Mouse (Mus musculus) hindbrain, postnatal 0 days (tissue): ENCODE measurements at regions not wholly inside any gene's neighbourhood (a gene's known extent, or its start where the extent isn't known, plus 50 kb on each side); places are given as distances from the start of the nearest gene placed in this dataset.

Experiments
- ATAC-seq: fragments of 200-750 bp; cut with Nextera tagmentation; 2 replicates; pipeline ENCODE4 v1.8.0; 2017; ENCODE audit warnings: mild to moderate bottlenecking, moderate TSS enrichment, moderate library complexity
- DNase-seq: peaks from one replicate; pipeline ENCODE4 v3.0.0-alpha.2; 2015; ENCODE audit warnings: low spot score
- H3K27ac ChIP-seq: fragments of 300-500 bp; sonication (generic); 2 replicates; pipeline ENCODE4 v1.5.1; 2014; ENCODE audit warnings: mild to moderate bottlenecking
- H3K27me3 ChIP-seq: fragments of 300-500 bp; sonication (generic); 2 replicates; pipeline ENCODE4 v1.6.1; 2014; ENCODE audit warnings: low read length, mixed read lengths; ENCODE audit not compliant: insufficient read depth
- H3K36me3 ChIP-seq: fragments of 300-500 bp; sonication (generic); 2 replicates; pipeline ENCODE4 v1.6.1; 2014; ENCODE audit warnings: low read length, mixed read lengths; ENCODE audit not compliant: insufficient read depth
- H3K4me1 ChIP-seq: fragments of 300-500 bp; sonication (generic); 2 replicates; pipeline ENCODE4 v1.6.1; 2014; ENCODE audit warnings: antibody characterized with exemption, low read length, mixed read lengths; ENCODE audit not compliant: insufficient read depth
- H3K4me2 ChIP-seq: fragments of 300-500 bp; sonication (generic); 2 replicates; pipeline ENCODE4 v1.6.1; 2014; ENCODE audit warnings: low read depth, mild to moderate bottlenecking, low read length, moderate library complexity, mixed read lengths
- H3K4me3 ChIP-seq: fragments of 300-500 bp; sonication (generic); 2 replicates; pipeline ENCODE4 v1.5.1; 2014; ENCODE audit warnings: low read length
- H3K9ac ChIP-seq: fragments of 300-500 bp; sonication (generic); replicated peaks from 2 replicates; pipeline ENCODE4 v1.6.1; 2014; ENCODE audit warnings: mild to moderate bottlenecking, low read length, moderate library complexity, mixed read lengths
- H3K9me3 ChIP-seq: fragments of 300-500 bp; sonication (generic); 2 replicates; pipeline ENCODE4 v1.6.1; 2016; ENCODE audit warnings: low read length, mixed read lengths
- CTCF ChIP-seq: IDR thresholded peaks from 2 replicates; pipeline ENCODE4 v1.5.1; 2016; ENCODE audit warnings: antibody characterized with exemption, control low read depth, low read depth
- WGBS: fragments of 180-500 bp; shearing (Covaris S2); extraction: QIAGEN DNeasy Blood & Tissue Kit; methylation state at CpG from one replicate; pipeline ENCODE4 v1.1.7; 2014; 5-methylcytosine and 5-hydroxymethylcytosine counted together

DNA sequence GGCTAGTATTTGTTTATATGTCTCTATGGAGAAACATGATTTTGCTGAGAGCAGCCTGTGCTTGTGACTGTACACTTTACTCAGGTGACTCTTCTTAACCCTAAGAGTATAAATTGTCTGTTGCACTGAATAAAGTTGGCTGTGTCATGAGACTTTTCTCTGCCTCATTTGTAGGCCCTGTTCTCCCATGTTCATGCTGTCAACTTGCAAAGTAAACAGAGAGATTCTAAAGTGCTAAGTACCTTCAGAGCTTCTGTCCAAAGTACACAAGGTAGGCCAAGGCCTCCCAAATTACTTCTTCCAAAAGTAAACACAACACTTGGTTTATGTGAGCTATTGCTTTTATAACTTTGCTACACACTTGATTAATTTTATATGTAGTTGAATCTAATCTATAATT, 299.7 kb upstream of the Plxna2 start:
- Histone ChIP-seq H3K4me1 (no peaks in the 10 kb centered on the region), H3K27ac (no peak overlapping the region), H3K9me3 (no peaks in the 10 kb centered on the region), H3K27me3 (no peaks in the 10 kb centered on the region), H3K4me2 (no peak overlapping the region), H3K36me3 (no peaks in the 10 kb centered on the region), H3K9ac (no peak overlapping the region), H3K4me3 (no peak overlapping the region)
- no peak for TF ChIP-seq CTCF
- no peak for DNase-seq
- no peak for ATAC-seq

GRCm38 (mm10) chr1:194315593-194315992, 302.4 kb upstream of the Plxna2 start:
- Histone ChIP-seq H3K9ac (no peak overlapping the region), H3K27me3 (no peaks in the 10 kb centered on the region), H3K27ac (no peak overlapping the region), H3K36me3 (no peaks in the 10 kb centered on the region), H3K9me3 (no peaks in the 10 kb centered on the region), H3K4me3 (no peak overlapping the region), H3K4me2 (no peak overlapping the region), H3K4me1 (no peaks in the 10 kb centered on the region)
- WGBS = 81% methylated on average over 2 of the region's 2 CpGs
- DNase-seq (no peak), ATAC-seq (no peak)
- no peak for TF ChIP-seq CTCF

DNA sequence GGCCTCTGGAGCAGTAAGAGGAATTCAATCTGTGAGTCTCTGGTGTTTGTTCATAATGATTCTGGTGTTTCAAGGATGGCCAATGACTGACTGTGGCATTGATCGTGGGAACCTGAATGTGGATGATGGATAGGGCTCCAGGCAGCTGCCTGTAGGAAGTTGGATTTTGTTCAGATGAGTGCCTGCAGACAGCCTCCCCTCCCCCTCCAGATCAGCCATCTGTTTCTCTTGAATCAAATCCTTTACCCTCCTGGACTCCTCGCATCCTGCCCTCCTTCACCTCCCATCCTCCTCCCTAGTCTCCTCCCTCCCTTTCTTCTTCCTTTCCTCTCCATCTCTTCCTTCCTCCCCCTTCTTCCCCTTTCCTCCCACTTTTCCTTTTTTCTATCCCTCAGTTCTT, 307.6 kb upstream of the Plxna2 start:
- DNase-seq (peak; percentile 52), ATAC-seq (peak; percentile 40; the same call in 1 of the 2 replicates)
- H3K9me3 ChIP-seq = no peaks in the 10 kb centered on the region
- no peaks in the 10 kb centered on the region for H3K4me1 ChIP-seq
- no peaks in the 10 kb centered on the region for H3K27me3 ChIP-seq
- H3K9ac ChIP-seq = no peak overlapping the region
- 8% methylated on average over 2 of the region's 2 CpGs for WGBS
- no peak overlapping the region for H3K4me3 ChIP-seq
- TF ChIP-seq CTCF = no peak
- H3K4me2 ChIP-seq = no peak overlapping the region
- H3K27ac ChIP-seq = no peak overlapping the region
- no peaks in the 10 kb centered on the region for H3K36me3 ChIP-seq

DNA sequence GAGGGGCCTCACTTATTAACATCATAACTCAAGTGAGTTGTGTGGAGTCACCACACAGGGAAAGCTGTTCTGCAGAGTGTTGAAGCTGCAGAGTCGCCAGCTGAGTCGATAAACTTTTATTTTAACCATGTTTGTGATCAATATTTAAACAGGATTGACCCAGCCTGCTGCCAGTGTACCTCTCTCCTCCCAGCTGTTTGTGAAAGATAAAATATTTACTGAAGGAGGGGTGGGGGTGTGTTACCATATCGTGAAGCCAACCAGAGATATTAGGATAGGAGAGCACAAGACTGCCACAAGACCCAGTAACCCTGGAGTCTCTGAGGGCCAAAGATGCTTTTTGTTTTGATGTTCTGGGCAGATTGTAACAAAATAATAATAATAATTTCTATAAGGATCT, 309.4 kb upstream of the Plxna2 start:
- 86% methylated on average over 3 of the region's 3 CpGs for WGBS
- no peaks in the 10 kb centered on the region for H3K36me3 ChIP-seq
- no peak overlapping the region for H3K4me2 ChIP-seq
- no peak overlapping the region for H3K9ac ChIP-seq
- H3K27ac ChIP-seq = no peak overlapping the region
- DNase-seq (peak; percentile 13), ATAC-seq (no peak)
- no peak for TF ChIP-seq CTCF
- H3K9me3 ChIP-seq = no peaks in the 10 kb centered on the region
- H3K4me1 ChIP-seq = no peaks in the 10 kb centered on the region
- H3K27me3 ChIP-seq = no peaks in the 10 kb centered on the region
- H3K4me3 ChIP-seq = no peak overlapping the region

- WGBS = 71% methylated on average over 1 of the region's 1 CpGs
- H3K4me1 ChIP-seq = no peaks in the 10 kb centered on the region
- no peak for DNase-seq
Observed at GRCm38 (mm10) chr1:194303951-194304350, 314.1 kb upstream of the Plxna2 start.

DNA sequence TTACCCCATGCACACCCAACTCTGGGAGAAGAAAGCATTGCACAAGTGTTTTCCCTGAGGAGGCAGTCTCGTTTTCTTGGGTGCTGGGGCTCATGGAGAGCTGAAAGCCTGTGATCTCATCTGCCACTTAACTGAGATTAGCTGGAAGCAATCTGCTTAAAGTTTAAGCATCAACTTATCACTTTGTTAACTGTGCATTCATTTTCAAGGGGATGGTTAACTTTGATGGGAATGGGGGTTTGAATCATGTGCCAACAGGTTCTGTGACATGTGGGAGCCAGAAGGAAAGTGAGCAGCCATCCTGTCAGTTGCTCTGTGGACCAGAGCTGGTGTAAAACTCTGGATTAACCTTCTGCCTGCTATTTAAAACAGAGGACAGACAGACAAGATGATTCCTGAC, 315.2 kb upstream of the Plxna2 start:
- Histone ChIP-seq H3K9me3 (no peaks in the 10 kb centered on the region), H3K27me3 (no peaks in the 10 kb centered on the region), H3K9ac (no peak overlapping the region), H3K4me3 (no peak overlapping the region), H3K4me2 (no peak overlapping the region), H3K36me3 (no peaks in the 10 kb centered on the region), H3K4me1 (no peaks in the 10 kb centered on the region), H3K27ac (no peak overlapping the region)
- TF ChIP-seq CTCF = no peak
- WGBS = 37% methylated on average over 1 of the region's 1 CpGs
- no peak for DNase-seq
- no peak for ATAC-seq

More at GRCm38 (mm10) chr1:194303951-194304350, 314.1 kb upstream of the Plxna2 start:
- no peaks in the 10 kb centered on the region for H3K9me3 ChIP-seq
- no peaks in the 10 kb centered on the region for H3K36me3 ChIP-seq
- no peak for ATAC-seq
- no peak overlapping the region for H3K9ac ChIP-seq
- H3K27ac ChIP-seq = no peak overlapping the region
- no peaks in the 10 kb centered on the region for H3K27me3 ChIP-seq
- TF ChIP-seq CTCF = no peak
- no peak overlapping the region for H3K4me3 ChIP-seq
- no peak overlapping the region for H3K4me2 ChIP-seq

DNA sequence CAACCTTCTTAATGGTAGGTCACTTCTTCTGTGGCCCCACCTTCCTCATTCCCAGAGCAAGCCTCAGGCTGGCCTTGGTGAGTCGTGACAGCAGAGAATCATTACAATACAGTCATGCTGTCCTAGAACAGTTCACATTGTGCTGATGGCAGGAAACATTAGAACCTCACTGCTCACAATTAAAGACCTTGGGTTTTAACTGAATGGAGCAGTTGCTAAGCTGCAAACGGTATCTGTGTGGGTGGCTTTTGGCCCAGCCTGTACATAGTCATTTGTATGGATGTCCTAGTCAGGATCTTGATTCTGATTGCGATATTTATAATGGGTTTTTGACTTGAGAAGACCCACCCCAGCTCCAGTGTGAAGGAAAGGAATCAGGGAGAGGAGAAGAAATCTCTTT, 336.1 kb upstream of the Plxna2 start:
- no peak overlapping the region for H3K4me3 ChIP-seq
- H3K4me2 ChIP-seq = no peak overlapping the region
- H3K27ac ChIP-seq = no peak overlapping the region
- H3K9me3 ChIP-seq = no peaks in the 10 kb centered on the region
- no peak for TF ChIP-seq CTCF
- H3K9ac ChIP-seq = no peak overlapping the region
- ATAC-seq (0 out of 2 replicates have a peak, but pooled peaks have one; percentile 45), DNase-seq (peak; percentile 14)
- no peaks in the 10 kb centered on the region for H3K36me3 ChIP-seq
- WGBS = 34% methylated on average over 3 of the region's 3 CpGs
- no peaks in the 10 kb centered on the region for H3K27me3 ChIP-seq
- H3K4me1 ChIP-seq = no peaks in the 10 kb centered on the region
